Mouse (Mus musculus) cerebellum, adult 8-10 months (tissue): Measurements from ENCODE around the gene Astn2.

Source experiments
- DNase-seq: peaks from one replicate; pipeline ENCODE4 v3.0.0; 2022

Gene Astn2

GRCm38 (mm10) chr4:65838781-65839180 is 565.6 kb downstream of the Astn2 start:
- DNase-seq = no peak

GRCm38 (mm10) chr4:65832971-65833370 is 571.4 kb downstream of the Astn2 start:
- DNase-seq = no peak

GRCm38 (mm10) chr4:65831872-65832271 is 572.5 kb downstream of the Astn2 start:
- no peak for DNase-seq

- peak; percentile 50 for DNase-seq
These were observed 573.9 kb downstream of the Astn2 start for GRCm38 (mm10) chr4:65830495-65830894.

- DNase-seq = no peak
These were observed 583.3 kb downstream of the Astn2 start for GRCm38 (mm10) chr4:65821070-65821469.

- DNase-seq = no peak
These were observed 584.2 kb downstream of the Astn2 start for GRCm38 (mm10) chr4:65820236-65820635.

GRCm38 (mm10) chr4:65819835-65820234 is 584.6 kb downstream of the Astn2 start:
- DNase-seq = no peak

- DNase-seq = peak; percentile 44
These were observed 590.3 kb downstream of the Astn2 start for GRCm38 (mm10) chr4:65814176-65814535.

- DNase-seq = no peak
These were observed 590.8 kb downstream of the Astn2 start for GRCm38 (mm10) chr4:65813500-65814175.

GRCm38 (mm10) chr4:65807341-65807740 is 597.1 kb downstream of the Astn2 start:
- DNase-seq = peak; percentile 36

- peak; percentile 34 for DNase-seq
These were observed 603.2 kb downstream of the Astn2 start for GRCm38 (mm10) chr4:65801204-65801603.

- DNase-seq = peak; percentile 37
These were observed 613.4 kb downstream of the Astn2 start for GRCm38 (mm10) chr4:65791051-65791450.

GRCm38 (mm10) chr4:65773368-65774010 is 630.9 kb downstream of the Astn2 start:
- DNase-seq = no peak

- DNase-seq = no peak
These were observed 633.5 kb downstream of the Astn2 start for GRCm38 (mm10) chr4:65770952-65771351.

GRCm38 (mm10) chr4:65767919-65768318 is 636.5 kb downstream of the Astn2 start:
- no peak for DNase-seq

GRCm38 (mm10) chr4:65767431-65767830 is 637.0 kb downstream of the Astn2 start:
- DNase-seq = no peak

- DNase-seq = no peak
These were observed 639.1 kb downstream of the Astn2 start for GRCm38 (mm10) chr4:65765312-65765711.

GRCm38 (mm10) chr4:65764275-65764674 is 640.1 kb downstream of the Astn2 start:
- no peak for DNase-seq

GRCm38 (mm10) chr4:65763823-65764222 is 640.6 kb downstream of the Astn2 start:
- peak; percentile 39 for DNase-seq

GRCm38 (mm10) chr4:65762116-65762515 is 642.3 kb downstream of the Astn2 start:
- peak; percentile 62 for DNase-seq

GRCm38 (mm10) chr4:65761658-65762057 is 642.8 kb downstream of the Astn2 start:
- DNase-seq = no peak

GRCm38 (mm10) chr4:65758875-65759201 is 645.6 kb downstream of the Astn2 start:
- DNase-seq = no peak

GRCm38 (mm10) chr4:65758174-65758874 is 646.1 kb downstream of the Astn2 start:
- no peak for DNase-seq

GRCm38 (mm10) chr4:65752941-65753340 is 651.5 kb downstream of the Astn2 start:
- no peak for DNase-seq
